Mouse (Mus musculus) megakaryocyte progenitor cell, adult 5-6 weeks (primary cell): Measurements from ENCODE around the gene Vmn2r70. TPM values are rescaled to one million over a fixed set of nuclear protein-coding genes. Genes with fewer than 3 reads are reported as not detected.

Source experiments
- ATAC-seq: replicated peaks from 2 replicates; pipeline ENCODE4 v1.8.0; 2016; ENCODE audit warnings: mild to moderate bottlenecking, moderate TSS enrichment, inconsistent platforms; ENCODE audit not compliant: poor library complexity
- total RNA-seq, 2 experiments: library from RNA; stranded (forward) in 1 of 2; stranded (reverse) in 1 of 2; fragments of 157-497, 149-512 nt in 1 of 2; fragments of 200-1000 nt in 1 of 2; gene quantifications; 2 replicates each; pipeline versions ENCODE4 v1.2.3 to v1.2.4; 2015 to 2017

Gene Vmn2r70
- total RNA-seq (2015) = not detected in 2 replicates
- not detected in 2 replicates for total RNA-seq (2017)

DNA sequence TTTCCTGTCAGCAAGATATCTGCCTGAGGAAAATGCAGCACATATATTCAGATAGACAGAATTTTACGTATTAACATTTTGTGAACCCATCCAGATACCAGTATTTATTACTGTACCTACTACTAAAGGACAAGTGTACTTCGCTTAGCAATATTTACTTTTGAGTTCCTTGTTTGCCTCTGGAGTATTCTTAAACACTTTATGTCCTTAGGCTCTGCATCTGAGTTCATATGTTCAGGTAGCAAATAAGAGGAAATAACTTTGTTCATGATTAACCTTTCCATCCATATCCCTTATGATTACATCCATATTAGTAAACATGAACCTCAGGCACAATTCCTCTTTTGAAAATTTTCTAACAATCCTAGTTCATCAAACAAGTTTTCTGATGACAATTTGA is at the start of gene Vmn2r70:
Vmn2r70 (minus strand) TSS at position 101 of the 400 bp plus-strand sequence.
- ATAC-seq = no peak

DNA sequence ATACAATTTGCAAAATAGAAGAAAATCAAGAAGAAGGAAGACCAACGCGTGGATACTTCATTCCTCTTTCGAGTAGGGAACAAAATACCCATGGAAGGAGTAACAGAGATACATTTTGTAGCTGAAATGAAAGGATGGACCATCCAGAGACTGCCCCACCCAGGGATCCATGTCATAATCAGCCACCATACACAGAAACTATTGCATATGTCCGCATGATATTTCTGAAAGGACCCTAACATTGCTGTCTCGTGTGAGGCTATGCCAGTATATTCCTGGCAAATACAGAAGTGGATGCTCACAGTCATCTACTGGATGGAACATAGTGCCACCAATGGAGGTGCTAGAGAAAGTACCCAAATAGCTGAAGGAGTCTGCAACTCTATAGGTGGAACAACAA is 6.2 kb downstream of the Vmn2r70 start, which contains the start of gene Vmn2r71:
Vmn2r71 (plus strand) TSS at position 301 of the 400 bp plus-strand sequence.
- ATAC-seq = no peak

DNA sequence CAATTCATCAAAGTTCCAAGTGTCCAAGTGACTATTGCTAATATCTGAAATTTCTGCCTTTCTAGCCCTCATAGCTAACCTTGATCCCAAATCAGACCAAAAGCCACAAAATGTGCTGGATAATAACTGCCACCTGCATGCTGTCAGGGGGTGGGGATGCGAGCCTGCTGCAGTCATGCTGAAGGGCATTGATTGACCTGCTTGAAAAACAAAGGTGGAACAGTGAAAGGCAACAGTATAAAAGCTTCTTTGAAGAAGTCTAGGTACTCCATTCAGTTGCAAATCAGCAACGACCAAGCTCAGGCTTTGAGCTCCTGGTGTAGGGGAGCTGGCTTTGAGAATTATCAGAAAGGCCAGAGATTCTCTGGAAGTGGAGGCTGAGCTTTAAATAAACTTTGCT is 25.9 kb downstream of the Vmn2r70 start:
- ATAC-seq = no peak

DNA sequence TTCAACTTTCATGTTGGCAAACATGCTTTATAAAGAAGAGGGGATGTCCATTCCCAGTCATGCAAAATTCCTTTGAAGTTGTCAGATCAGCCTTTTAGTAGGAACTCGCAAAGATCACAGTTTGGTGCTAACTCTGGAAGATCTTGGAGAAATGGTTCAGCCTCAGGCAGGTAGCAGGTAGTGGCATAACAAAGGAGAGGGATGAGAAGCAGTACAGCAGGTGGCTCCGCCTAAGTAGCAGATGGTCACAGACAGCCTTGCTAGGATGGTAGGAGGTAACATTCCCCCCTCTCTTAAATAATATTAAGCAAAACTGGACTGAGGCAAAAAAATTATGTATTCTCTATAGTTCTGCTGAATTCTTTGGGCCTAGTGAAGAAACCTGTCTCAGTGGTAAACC is 26.9 kb downstream of the Vmn2r70 start:
- ATAC-seq = no peak

Other genes with a start within 250 kb of the Vmn2r70 start
- gene Vmn2r69, start 153.3 kb downstream of the Vmn2r70 start, total RNA-seq (2015) = not detected in 2 replicates
- not detected in 2 replicates for gene Vmn2r69, start 153.3 kb downstream of the Vmn2r70 start, total RNA-seq (2017)
- gene Vmn2r71, start 6.1 kb downstream of the Vmn2r70 start, total RNA-seq (2015) = not detected in 2 replicates
- gene Vmn2r71, start 6.1 kb downstream of the Vmn2r70 start, total RNA-seq (2017) = not detected in 2 replicates
- not detected in 2 replicates for gene Vmn2r72, start 185.9 kb upstream of the Vmn2r70 start, total RNA-seq (2015)
- gene Vmn2r72, start 185.9 kb upstream of the Vmn2r70 start, total RNA-seq (2017) = not detected in 2 replicates